Mouse (Mus musculus): ENCODE data around the gene Bin2. TPM values are rescaled to one million over a fixed set of nuclear protein-coding genes. Genes with fewer than 3 reads are reported as not detected.

Bin2 gene
- polyA plus RNA-seq, 1 experiment from 2014 or later, result not detected

DNA sequence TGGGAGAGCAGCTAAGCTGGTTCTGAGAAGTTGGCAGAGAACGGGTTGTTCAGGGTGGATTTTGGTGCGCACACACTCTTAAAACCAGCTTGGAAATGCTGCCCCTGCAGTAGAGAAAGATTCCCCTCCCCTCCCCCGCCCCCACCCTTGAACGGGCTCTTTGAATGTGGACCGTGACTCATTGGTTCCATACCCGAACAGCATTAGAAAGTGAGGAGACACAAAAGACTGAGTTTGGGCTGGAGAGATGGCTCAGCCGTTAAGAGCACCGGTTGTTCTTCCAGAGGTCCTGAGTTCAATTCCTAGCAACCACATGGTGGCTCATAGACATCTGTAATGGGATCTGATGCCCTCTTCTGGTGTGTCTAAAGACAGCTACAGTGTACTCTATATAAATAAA is 651 bp upstream of the Bin2 start:
- TF ChIP-seq CTCF (IDR thresholded peaks at IDR 0.05), result no peak
- no peak for DNase-seq (ENCODE audit: low read depth, low spot score)
- in situ Hi-C loops (cut with MboI; ENCODE audit: low pct_unique_long_range_greater_than_20kb), result no loop called here
- ATAC-seq, result no peak
- ChIA-PET POLR2A (no interaction called here), CTCF (no interaction called here)
- H3K27me3 ChIP-seq, result no peaks in the 10 kb centered on the region

DNA sequence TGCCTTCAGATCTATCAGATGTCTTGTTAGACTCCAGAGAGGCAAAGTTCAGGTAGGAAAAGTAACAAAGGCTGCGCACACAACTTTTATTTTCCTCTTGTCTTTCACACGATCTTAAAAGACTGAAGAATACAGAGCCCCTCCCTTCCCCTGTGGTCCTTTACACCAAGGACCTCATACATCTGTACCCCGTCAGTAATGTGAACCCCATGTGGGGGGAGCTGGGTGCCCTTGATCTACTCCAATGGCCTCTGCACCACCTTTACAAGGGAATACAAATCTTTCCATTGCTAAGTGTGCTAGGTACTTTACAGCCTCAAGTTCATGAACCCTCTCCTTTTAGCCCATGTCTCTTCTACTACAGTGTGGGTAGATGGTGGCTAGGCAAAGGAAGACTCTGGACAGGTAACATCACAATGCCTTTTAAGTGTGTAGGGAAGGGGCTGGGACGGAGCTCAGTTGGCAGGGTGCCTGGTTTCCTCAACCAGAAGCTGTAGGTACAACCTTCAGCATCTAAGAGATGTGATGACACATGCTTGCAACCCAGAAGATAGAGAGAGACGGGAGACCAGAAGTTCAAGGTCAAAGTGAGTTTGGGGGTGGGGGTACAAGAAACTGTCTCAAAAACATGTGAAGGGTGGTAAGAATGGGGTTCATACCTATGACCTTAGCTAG is 1.3 kb downstream of the Bin2 start:
- in situ Hi-C loops (cut with MboI; ENCODE audit: low pct_unique_long_range_greater_than_20kb), result no loop called here
- no peaks in the 10 kb centered on the region for H3K27me3 ChIP-seq
- no peak for TF ChIP-seq CTCF (IDR thresholded peaks at IDR 0.05)
- POLR2A ChIA-PET, result interaction anchor here (0.7 kb wide), 1 partner anchor 615 kb away, joined by 3 read pairs; no protein-coding TSS in a partner anchor
- CTCF ChIA-PET, result interaction anchor here (0.8 to 2.7 kb wide), 3 partner anchors 14 to 22 kb away, joined by 3 to 9 read pairs (median 3); no protein-coding TSS in a partner anchor
- no peak for ATAC-seq
- no peak for DNase-seq (ENCODE audit: low read depth, low spot score)

DNA sequence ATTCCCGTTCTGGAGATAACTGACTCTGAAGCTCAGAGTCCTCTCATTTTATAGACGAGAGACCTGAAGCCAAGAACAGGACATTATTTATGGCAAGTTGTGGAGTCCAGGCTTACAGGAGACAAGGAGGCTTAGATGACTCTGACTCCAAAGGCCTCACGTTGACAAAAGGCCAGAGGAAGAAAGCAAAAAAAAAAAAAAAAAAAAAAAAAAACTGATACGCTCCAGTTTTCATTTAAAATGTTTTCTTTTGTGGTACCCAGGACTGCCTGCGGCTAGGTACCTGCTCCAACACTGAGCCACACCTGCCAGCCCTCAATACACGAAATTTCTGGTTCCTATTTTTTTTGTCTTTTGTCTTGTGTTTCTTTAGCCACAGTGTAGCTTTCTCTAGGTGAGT is 1.9 kb downstream of the Bin2 start:
- in situ Hi-C loops (cut with MboI; ENCODE audit: low pct_unique_long_range_greater_than_20kb), result no loop called here
- ChIA-PET POLR2A (no interaction called here), CTCF (interaction anchor here (1.7 to 2.7 kb wide), 2 partner anchors 10 to 14 kb away, joined by 4 to 9 read pairs; no protein-coding TSS in a partner anchor)
- TF ChIP-seq CTCF (IDR thresholded peaks at IDR 0.05), result no peak
- no peaks in the 10 kb centered on the region for H3K27me3 ChIP-seq
- no peak for DNase-seq (ENCODE audit: low read depth, low spot score)
- ATAC-seq, result no peak

DNA sequence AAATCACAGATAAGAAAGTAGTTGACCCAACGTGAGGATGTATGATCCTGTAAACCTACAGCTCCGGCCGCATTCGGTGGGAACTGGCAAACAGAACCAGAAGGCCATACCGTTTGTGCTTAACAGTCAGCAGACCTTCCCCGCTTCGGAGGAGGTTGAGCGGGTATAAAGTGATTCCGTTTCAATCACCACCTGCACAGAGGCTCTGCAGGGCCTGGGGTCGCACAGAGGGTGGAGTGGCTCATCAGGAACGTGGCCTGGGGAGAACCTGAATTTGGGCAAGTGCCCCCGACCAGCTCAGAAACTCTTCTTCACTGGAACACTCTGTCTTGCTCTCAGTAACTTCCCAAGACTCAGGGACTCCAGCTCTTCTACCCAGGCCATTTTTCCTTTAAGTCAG is 2.5 kb downstream of the Bin2 start:
- in situ Hi-C loops (cut with MboI; ENCODE audit: low pct_unique_long_range_greater_than_20kb), result no loop called here
- ChIA-PET CTCF (interaction anchor here (1.7 to 2.7 kb wide), 2 partner anchors 11 to 13 kb away, joined by 4 to 9 read pairs; no protein-coding TSS in a partner anchor), POLR2A (interaction anchor here (0.7 kb wide), 2 partner anchors 9 to 30 kb away, joined by 3 read pairs; no protein-coding TSS in a partner anchor)
- DNase-seq (ENCODE audit: low read depth, low spot score), result no peak
- no peak for TF ChIP-seq CTCF (IDR thresholded peaks at IDR 0.05)
- ATAC-seq, result no peak
- no peaks in the 10 kb centered on the region for H3K27me3 ChIP-seq

DNA sequence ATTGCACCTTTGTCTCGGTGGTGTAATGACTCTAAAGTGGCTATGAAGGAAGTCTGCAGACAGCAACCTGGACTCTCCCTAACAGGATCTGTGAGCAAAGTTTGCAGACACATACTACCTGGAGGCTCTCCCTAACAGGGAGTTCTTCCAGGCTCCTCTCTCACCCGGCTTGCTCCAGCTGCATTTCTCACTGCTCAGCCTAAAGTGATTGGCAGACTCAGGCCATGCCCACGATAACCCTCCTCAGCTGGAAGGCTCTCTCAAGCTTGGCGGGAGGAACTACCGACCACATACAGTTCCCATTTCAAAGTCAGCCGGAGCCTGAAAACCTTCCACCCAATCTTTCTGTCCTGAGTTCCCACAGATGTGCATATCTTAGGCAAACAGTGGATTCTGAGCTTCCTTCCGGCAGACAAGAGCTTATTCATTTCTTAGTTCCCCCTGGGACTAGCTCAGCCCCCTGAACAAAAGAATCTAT is 3.1 kb downstream of the Bin2 start:
- no peak for TF ChIP-seq CTCF (IDR thresholded peaks at IDR 0.05)
- CTCF ChIA-PET, result interaction anchor here (0.7 to 2.7 kb wide), 4 partner anchors 11 to 532 kb away, joined by 3 to 9 read pairs (median 4); no protein-coding TSS in a partner anchor
- no peak for ATAC-seq
- in situ Hi-C loops (cut with MboI; ENCODE audit: low pct_unique_long_range_greater_than_20kb), result no loop called here
- no peak for DNase-seq (ENCODE audit: low read depth, low spot score)
- POLR2A ChIA-PET, result interaction anchor here (0.5 to 0.7 kb wide), 3 partner anchors 9 to 31 kb away, joined by 3 read pairs; no protein-coding TSS in a partner anchor
- H3K27me3 ChIP-seq, result no peaks in the 10 kb centered on the region

DNA sequence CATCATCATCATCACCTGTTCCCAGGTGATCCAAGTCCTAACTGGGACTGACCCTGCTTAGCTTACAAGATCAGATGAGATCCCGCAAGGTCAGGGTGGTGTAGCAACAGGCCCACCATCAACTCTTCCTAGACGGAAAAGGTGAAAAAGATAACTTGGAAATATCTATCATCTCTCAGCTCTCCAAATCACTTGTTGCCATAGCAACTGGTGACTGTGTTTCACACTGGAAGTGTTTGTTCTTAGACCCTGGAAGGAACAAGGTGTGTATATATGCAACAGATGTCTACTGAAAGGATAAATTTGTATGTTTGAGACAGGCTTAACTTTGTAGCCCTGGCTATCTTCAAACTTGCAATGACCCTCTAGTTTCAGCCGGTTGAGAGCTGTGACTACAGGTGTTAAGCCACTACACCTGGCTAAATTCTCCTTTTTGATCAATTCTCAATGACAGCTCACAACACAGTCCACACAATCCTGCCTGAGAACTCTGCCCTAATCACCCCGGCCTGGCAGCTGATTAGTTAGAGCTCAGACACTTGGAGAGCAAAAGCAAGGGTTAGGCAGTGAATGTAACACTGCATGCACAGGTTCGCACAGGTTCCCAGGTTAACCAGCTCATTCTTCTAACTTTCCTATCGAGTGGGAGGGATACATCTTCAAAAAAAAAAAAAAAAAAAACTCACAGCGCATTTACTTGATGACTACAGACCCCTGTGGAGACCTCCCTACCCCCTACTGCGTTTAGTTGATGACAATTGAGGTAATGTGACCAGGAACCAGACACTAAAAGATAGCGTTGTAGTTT is 3.7 kb downstream of the Bin2 start:
- in situ Hi-C loops (cut with MboI; ENCODE audit: low pct_unique_long_range_greater_than_20kb), result no loop called here
- TF ChIP-seq CTCF (IDR thresholded peaks at IDR 0.05), result no peak
- H3K27me3 ChIP-seq, result no peaks in the 10 kb centered on the region
- ChIA-PET POLR2A (interaction anchor here (0.5 kb wide), 1 partner anchor 15 kb away, joined by 3 read pairs; no protein-coding TSS in a partner anchor), CTCF (interaction anchor here (0.7 to 2.7 kb wide), 4 partner anchors 12 to 532 kb away, joined by 3 to 9 read pairs (median 4); no protein-coding TSS in a partner anchor)
- no peak for DNase-seq (ENCODE audit: low read depth, low spot score)
- no peak for ATAC-seq

DNA sequence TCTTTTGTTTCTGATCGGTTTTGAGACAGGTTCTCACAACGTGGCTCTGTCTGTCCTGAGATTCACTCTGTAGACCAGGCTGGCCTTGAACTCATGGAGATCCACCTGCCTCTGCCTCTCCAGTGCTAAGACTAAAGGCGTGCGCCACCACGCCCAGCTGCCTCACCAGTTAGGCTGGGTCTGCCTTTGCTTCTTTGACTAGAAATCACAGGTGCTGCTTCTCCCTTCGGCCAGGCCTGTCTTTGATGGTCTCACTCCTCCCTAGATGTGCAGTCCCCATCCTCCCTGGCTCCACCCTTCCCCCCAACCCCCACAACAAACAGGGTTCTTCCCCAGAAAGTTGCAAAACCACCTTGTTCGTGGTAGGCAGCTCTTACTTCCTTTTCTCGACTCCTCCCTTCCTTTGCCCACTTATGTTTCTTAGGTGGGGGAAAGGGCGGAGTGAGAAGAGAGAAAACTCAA is 4.5 kb downstream of the Bin2 start:
- no peak for TF ChIP-seq CTCF (IDR thresholded peaks at IDR 0.05)
- no peak for ATAC-seq
- ChIA-PET CTCF (interaction anchor here (1.5 kb wide), 1 partner anchor 89 kb away, joined by 3 read pairs; no protein-coding TSS in a partner anchor), POLR2A (interaction anchor here (1.5 kb wide), 1 partner anchor 13 kb away, joined by 3 read pairs; no protein-coding TSS in a partner anchor)
- H3K27me3 ChIP-seq, result no peaks in the 10 kb centered on the region
- in situ Hi-C loops (cut with MboI; ENCODE audit: low pct_unique_long_range_greater_than_20kb), result no loop called here
- DNase-seq (ENCODE audit: low read depth, low spot score), result no peak

DNA sequence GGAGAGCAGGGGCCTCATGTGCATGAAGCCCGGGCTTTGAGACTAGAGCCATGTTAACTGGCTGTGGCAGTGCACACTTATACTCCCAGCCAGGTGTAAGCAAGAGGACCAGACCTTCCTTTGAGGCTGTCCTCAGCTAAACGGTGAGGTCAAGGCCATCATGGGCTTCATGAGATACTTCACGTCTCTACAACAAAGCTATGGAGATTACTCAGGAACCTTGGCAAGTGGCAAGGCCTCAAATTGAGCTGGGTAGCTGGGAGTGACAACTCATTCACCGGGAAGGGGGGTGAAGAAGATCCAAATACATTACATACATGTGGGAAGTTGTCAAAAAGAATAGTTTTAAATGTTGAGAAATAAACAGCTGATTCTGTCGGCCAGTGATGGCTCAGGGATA is 8.5 kb downstream of the Bin2 start:
- TF ChIP-seq CTCF (IDR thresholded peaks at IDR 0.05), result no peak
- no peaks in the 10 kb centered on the region for H3K27me3 ChIP-seq
- ChIA-PET CTCF (interaction anchor here (1.4 kb wide), 1 partner anchor 19 kb away, joined by 4 read pairs; no protein-coding TSS in a partner anchor), POLR2A (interaction anchor here (0.7 kb wide), 1 partner anchor 13 kb away, joined by 3 read pairs; no protein-coding TSS in a partner anchor)
- no peak for DNase-seq (ENCODE audit: low read depth, low spot score)
- in situ Hi-C loops (cut with MboI; ENCODE audit: low pct_unique_long_range_greater_than_20kb), result no loop called here
- ATAC-seq, result no peak

DNA sequence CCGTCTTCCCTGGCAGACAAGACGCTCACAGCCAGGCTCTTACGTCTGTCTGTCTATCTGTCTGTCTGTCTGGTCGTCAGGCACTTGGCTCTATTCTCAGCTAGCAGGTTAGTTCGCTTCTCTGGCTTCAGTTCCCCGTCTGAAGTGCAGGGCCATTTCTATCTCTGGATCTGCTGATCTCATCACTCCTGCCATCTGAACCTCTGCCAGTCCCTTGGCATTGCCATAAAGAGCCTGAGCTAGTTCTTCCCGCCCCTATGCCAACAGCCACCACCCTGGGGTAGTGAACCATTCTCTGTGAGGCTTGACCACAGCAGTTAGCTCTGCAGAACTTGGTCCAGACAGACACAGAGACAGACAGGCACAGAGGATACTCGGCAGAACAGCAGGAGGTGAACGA is 9.0 kb downstream of the Bin2 start:
- DNase-seq (ENCODE audit: low read depth, low spot score) (no peak), ATAC-seq (no peak)
- TF ChIP-seq CTCF (IDR thresholded peaks at IDR 0.05), result no peak
- in situ Hi-C loops (cut with MboI; ENCODE audit: low pct_unique_long_range_greater_than_20kb), result no loop called here
- ChIA-PET CTCF (interaction anchor here (1.1 to 1.4 kb wide), 2 partner anchors 9 to 18 kb away, joined by 3 to 4 read pairs; no protein-coding TSS in a partner anchor), POLR2A (no interaction called here)
- no peaks in the 10 kb centered on the region for H3K27me3 ChIP-seq

DNA sequence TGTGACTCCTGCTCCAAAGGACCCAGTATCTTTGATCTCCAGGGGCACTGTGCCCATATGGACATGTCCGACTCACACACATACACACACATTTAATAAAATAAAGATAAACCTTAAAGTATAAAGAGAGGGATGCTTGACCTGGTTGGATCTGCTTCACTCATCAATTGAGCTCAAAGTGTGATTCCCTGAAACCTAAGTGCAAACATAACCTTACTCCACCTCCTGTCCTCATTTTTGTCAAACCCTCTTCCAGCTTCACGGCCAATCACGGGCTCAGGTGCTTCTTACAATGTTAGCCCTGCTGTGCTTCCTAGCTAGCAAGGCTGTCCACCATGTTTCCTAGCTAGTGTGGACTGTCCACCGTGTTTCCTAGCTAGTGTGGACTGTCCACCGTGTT is 14.2 kb downstream of the Bin2 start:
- in situ Hi-C loops (cut with MboI; ENCODE audit: low pct_unique_long_range_greater_than_20kb), result no loop called here
- no peak for ATAC-seq
- ChIA-PET POLR2A (interaction anchor here (0.7 kb wide), 1 partner anchor 10 kb away, joined by 3 read pairs; no protein-coding TSS in a partner anchor), CTCF (no interaction called here)
- no peak for DNase-seq (ENCODE audit: low read depth, low spot score)
- no peak for TF ChIP-seq CTCF (IDR thresholded peaks at IDR 0.05)
- H3K27me3 ChIP-seq, result no peaks in the 10 kb centered on the region

Data from Patski (cell line).